Mouse (Mus musculus) ES-E14 (cell line): ENCODE results near the gene Sec14l4.

Source experiments
- MAFK ChIP-seq: IDR thresholded peaks from 2 replicates; pipeline ENCODE4 v1.6.1; 2014; ENCODE audit warnings: mild to moderate bottlenecking, low read depth, low read length, inconsistent platforms; ENCODE audit not compliant: insufficient read depth
- ZNF384 ChIP-seq: IDR thresholded peaks from 2 replicates; pipeline ENCODE4 v1.6.1; 2012; ENCODE audit warnings: low read depth, low read length, inconsistent platforms

DNA sequence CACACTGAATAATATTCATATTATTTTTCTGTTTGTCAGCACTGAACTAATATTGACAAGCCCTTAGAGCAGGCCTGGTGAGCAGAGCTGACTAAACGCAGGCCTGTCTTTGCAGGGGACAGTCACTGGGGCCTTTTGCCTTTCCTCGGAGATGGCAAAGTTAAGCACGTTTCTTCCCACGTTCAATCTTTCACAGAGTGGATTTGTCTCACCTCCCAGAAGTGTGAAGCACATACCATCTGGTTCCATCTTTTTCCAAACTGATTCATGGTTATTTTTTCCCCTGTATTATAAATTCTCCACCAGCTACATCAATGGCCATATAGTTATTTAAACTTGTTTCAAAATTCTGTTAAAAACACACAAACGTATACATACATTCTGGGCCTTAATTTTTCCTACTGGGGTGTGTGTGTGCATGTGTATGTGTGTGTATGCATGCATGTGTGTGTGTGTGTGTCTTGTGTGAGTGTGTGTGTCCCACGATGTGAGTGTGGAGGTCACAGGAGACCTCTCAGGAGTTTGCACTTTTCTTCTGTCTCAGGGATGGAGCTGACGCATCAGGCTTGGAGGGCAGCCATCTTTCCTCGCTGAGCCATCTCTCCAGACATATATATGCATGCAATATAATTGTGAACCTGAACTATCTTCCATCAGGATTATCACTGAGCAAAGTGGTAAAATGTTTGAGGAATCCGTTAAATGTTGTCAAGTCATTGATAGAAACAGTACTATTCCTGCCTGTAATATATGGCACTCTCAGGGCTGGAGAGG lies 3.5 kb upstream of the Sec14l4 start:
- TF ChIP-seq MAFK = no peak
- TF ChIP-seq ZNF384 = no peak
